Comparison of ENCODE assay signal across 25 mouse cellular contexts in genomic region chr3:116197966-116198365, GRCm38 (mm10). TPM values are rescaled to one million over a fixed set of nuclear protein-coding genes. Genes with fewer than 3 reads are reported as not detected.
"Had no signal": no experiment of that assay in that cellular context is flagged by ENCODE, and none has a peak within 500 bp of the region (broad histone marks: within the 10 kb centered on the region; RNA-seq: fewer than 3 reads in every experiment).

No protein-coding gene starts in this region.

- DNase-seq: gastrocnemius, adult 2 months; gastrocnemius, postnatal 10 days; gastrocnemius, postnatal 25 days; heart, adult 2 months; heart, postnatal 10 days; heart, postnatal 4 days; kidney, postnatal 36 days; liver; liver, embryonic 13.5 days; liver, postnatal 0 days had no signal

- H3K4me3 ChIP-seq: gastrocnemius, adult 2 months; heart, adult 2 months; heart, embryonic 12.5 days; hindbrain, embryonic 10.5 days; hindbrain, embryonic 12.5 days; intestine, embryonic 15.5 days; layer of hippocampus, adult 2 months; left cerebral cortex, adult 2 months; limb, embryonic 10.5 days; limb, embryonic 12.5 days; liver, embryonic 13.5 days; liver, embryonic 15.5 days had no signal

- H3K4me2 ChIP-seq: heart, embryonic 12.5 days; hindbrain, embryonic 12.5 days; hindbrain, embryonic 14.5 days; intestine, embryonic 15.5 days; limb, embryonic 12.5 days; liver, embryonic 11.5 days; liver, embryonic 13.5 days; liver, embryonic 15.5 days had no signal

- H3K27me3 ChIP-seq: heart, embryonic 12.5 days; hindbrain, embryonic 12.5 days; intestine, embryonic 15.5 days; limb, embryonic 12.5 days; liver, embryonic 13.5 days; liver, embryonic 15.5 days had no signal

- H3K9me3 ChIP-seq: heart, embryonic 12.5 days; hindbrain, embryonic 10.5 days; hindbrain, embryonic 12.5 days; intestine, embryonic 15.5 days; limb, embryonic 10.5 days; limb, embryonic 12.5 days; liver, embryonic 13.5 days; liver, embryonic 15.5 days had no signal

- H3K9ac ChIP-seq: heart, embryonic 12.5 days; hindbrain, embryonic 12.5 days; hindbrain, embryonic 14.5 days; intestine, embryonic 15.5 days; limb, embryonic 12.5 days; liver, embryonic 13.5 days; liver, embryonic 15.5 days; liver, postnatal 0 days had no signal

- H3K4me1 ChIP-seq: hindbrain, embryonic 10.5 days; hindbrain, embryonic 12.5 days; intestine, embryonic 15.5 days; liver, embryonic 13.5 days; liver, embryonic 15.5 days had no signal

- H3K27ac ChIP-seq: gastrocnemius, adult 2 months; heart, adult 2 months; hindbrain, embryonic 10.5 days; hindbrain, embryonic 12.5 days; hindbrain, embryonic 14.5 days; intestine, embryonic 15.5 days; layer of hippocampus, adult 2 months; left cerebral cortex, adult 2 months; limb, embryonic 10.5 days; limb, embryonic 12.5 days; liver, embryonic 13.5 days; liver, embryonic 15.5 days had no signal

- H3K36me3 ChIP-seq: heart, embryonic 12.5 days; hindbrain, embryonic 10.5 days; hindbrain, embryonic 12.5 days; intestine, embryonic 15.5 days; limb, embryonic 10.5 days; limb, embryonic 12.5 days; liver, embryonic 13.5 days; liver, embryonic 15.5 days had no signal

- ATAC-seq: forebrain, embryonic 16.5 days; hindbrain, embryonic 16.5 days; inflammation-experienced regulatory T-cells, adult 6 months; intestine, embryonic 15.5 days; intestine, postnatal 0 days; liver, postnatal 0 days had no signal

RNA-seq across cellular contexts. Expression of gene Gpr88, which starts 55.3 kb away (rescaled TPM):
- polyA plus RNA-seq: heart, embryonic 12.5 days; inflammation-experienced regulatory T-cells, adult 6 months had no signal
